Mouse (Mus musculus) kidney, embryonic 14.5 days (tissue): ENCODE results near the gene Abcc8. TPM values are rescaled to one million over a fixed set of nuclear protein-coding genes. Genes with fewer than 3 reads are reported as not detected.

Experiments used
- ATAC-seq: fragments of 200-750 bp; cut with Nextera tagmentation; 2 replicates; pipeline ENCODE4 v1.8.0; 2017; ENCODE audit warnings: moderate number of reproducible peaks, mild to moderate bottlenecking, moderate TSS enrichment, moderate library complexity; ENCODE audit not compliant: low FRiP score, low TSS enrichment
- H3K27ac ChIP-seq: fragments of 300-500 bp; sonication (generic); 2 replicates; pipeline ENCODE4 v1.5.1; 2014; ENCODE audit warnings: low read depth, mild to moderate bottlenecking, low read length, moderate library complexity, mixed read lengths
- H3K27me3 ChIP-seq: fragments of 300-500 bp; sonication (generic); 2 replicates; pipeline ENCODE4 v1.6.1; 2014; ENCODE audit warnings: mild to moderate bottlenecking, low read length; ENCODE audit not compliant: control insufficient read depth, insufficient read depth
- H3K36me3 ChIP-seq: fragments of 300-500 bp; sonication (generic); 2 replicates; pipeline ENCODE4 v1.6.1; 2014; ENCODE audit warnings: low read length, mixed read lengths; ENCODE audit not compliant: control insufficient read depth, insufficient read depth
- H3K4me1 ChIP-seq: fragments of 300-500 bp; sonication (generic); 2 replicates; pipeline ENCODE4 v1.6.1; 2014; ENCODE audit warnings: low read length, mixed read lengths; ENCODE audit not compliant: control insufficient read depth, insufficient read depth
- H3K4me2 ChIP-seq: fragments of 300-500 bp; sonication (generic); replicated peaks from 2 replicates; pipeline ENCODE4 v1.6.1; 2014; ENCODE audit warnings: low read depth, mild to moderate bottlenecking, low read length
- H3K4me3 ChIP-seq: fragments of 300-500 bp; sonication (generic); 2 replicates; pipeline ENCODE4 v1.5.1; 2014; ENCODE audit warnings: mild to moderate bottlenecking, low read length
- H3K9ac ChIP-seq: fragments of 300-500 bp; sonication (generic); 2 replicates; pipeline ENCODE4 v1.6.1; 2014; ENCODE audit warnings: low read depth, mild to moderate bottlenecking, low read length, moderate library complexity
- H3K9me3 ChIP-seq: fragments of 300-500 bp; sonication (generic); 2 replicates; pipeline ENCODE4 v1.6.1; 2016; ENCODE audit warnings: low read length; ENCODE audit not compliant: control insufficient read depth
- WGBS: fragments of 180-500 bp; shearing (Covaris S2); extraction: QIAGEN DNeasy Blood & Tissue Kit; methylation state at CpG from one replicate; pipeline ENCODE4 v1.1.7; 2014; 5-methylcytosine and 5-hydroxymethylcytosine counted together
- polyA plus RNA-seq: library from polyadenylated mRNA; unstranded; fragments of >200 nt; fragmentation: Nextera tagmentation; extraction: Ambion mirVana; gene quantifications from 2 replicates; pipeline ENCODE4 v1.2.1, GENCODE M21; 2014

The Abcc8 gene
- polyA plus RNA-seq, 1 experiment from 2014 or later: 1.5 TPM

GRCm38 (mm10) chr7:46165876-46166275, 14.0 kb downstream of the Abcc8 start:
- Histone ChIP-seq H3K9ac (no peak overlapping the region), H3K4me1 (no peaks in the 10 kb centered on the region), H3K4me2 (no peak overlapping the region), H3K9me3 (no peaks in the 10 kb centered on the region), H3K27me3 (no peaks in the 10 kb centered on the region), H3K4me3 (no peak overlapping the region), H3K27ac (no peak overlapping the region), H3K36me3 (no peaks in the 10 kb centered on the region)
- no peak for ATAC-seq
- WGBS: 97% methylated on average over 11 of the region's 11 CpGs

DNA sequence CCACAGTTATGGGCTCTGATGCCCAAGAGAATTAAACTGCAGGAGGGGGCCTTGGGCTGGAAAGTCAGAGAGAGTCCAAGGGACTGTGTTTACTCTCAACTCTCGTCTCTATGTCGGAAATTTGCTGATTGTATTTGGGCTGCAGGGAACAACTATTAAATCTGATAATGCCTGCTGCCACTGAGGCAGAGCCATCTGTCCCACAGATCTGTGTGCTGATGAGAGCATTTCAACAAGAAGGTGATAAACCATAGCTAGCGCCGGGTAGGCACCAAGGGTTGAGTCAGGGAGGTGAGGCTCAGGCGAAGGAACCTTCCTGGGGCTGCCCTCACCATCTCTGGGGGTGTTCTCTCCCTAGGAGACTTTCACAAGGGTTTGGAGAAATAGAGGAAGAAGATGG, 17.1 kb downstream of the Abcc8 start:
- H3K4me1 ChIP-seq: no peaks in the 10 kb centered on the region
- no peaks in the 10 kb centered on the region for H3K9me3 ChIP-seq
- no peak for ATAC-seq
- no peak overlapping the region for H3K9ac ChIP-seq
- WGBS: 76% methylated on average over 5 of the region's 5 CpGs
- H3K4me3 ChIP-seq: no peak overlapping the region
- H3K27me3 ChIP-seq: no peaks in the 10 kb centered on the region
- no peak overlapping the region for H3K27ac ChIP-seq
- no peaks in the 10 kb centered on the region for H3K36me3 ChIP-seq
- no peak overlapping the region for H3K4me2 ChIP-seq

- Histone ChIP-seq H3K9me3 (no peaks in the 10 kb centered on the region), H3K27me3 (no peaks in the 10 kb centered on the region), H3K27ac (no peak overlapping the region), H3K4me1 (no peaks in the 10 kb centered on the region), H3K4me3 (no peak overlapping the region), H3K4me2 (no peak overlapping the region), H3K36me3 (no peaks in the 10 kb centered on the region), H3K9ac (no peak overlapping the region)
- 74% methylated on average over 11 of the region's 11 CpGs for WGBS
- ATAC-seq: no peak
Observed at GRCm38 (mm10) chr7:46162132-46162727, 17.6 kb downstream of the Abcc8 start.

DNA sequence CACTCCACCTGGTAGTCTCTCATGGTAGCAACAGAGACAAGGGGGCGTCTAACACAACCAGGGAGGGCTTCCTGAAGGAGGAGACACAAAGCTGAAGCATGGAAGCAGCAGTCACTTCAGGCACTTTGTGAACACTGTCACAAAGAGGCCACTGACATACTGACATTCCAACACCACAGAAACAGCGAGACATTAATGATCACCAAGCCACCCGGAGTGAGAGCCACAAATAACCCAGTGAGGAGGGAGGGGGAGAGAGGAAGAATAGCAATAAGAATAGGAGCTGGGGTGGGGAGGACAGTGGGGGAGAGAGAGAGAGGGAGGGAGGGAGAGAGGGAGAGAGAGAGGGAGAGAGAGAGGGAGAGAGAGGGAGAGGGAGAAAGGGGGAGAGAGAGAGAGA, 18.2 kb downstream of the Abcc8 start:
- H3K36me3 ChIP-seq: no peaks in the 10 kb centered on the region
- H3K9me3 ChIP-seq: no peaks in the 10 kb centered on the region
- no peak for ATAC-seq
- no peak overlapping the region for H3K4me2 ChIP-seq
- H3K9ac ChIP-seq: no peak overlapping the region
- no peaks in the 10 kb centered on the region for H3K4me1 ChIP-seq
- no peak overlapping the region for H3K4me3 ChIP-seq
- 37% methylated on average over 3 of the region's 3 CpGs for WGBS
- H3K27ac ChIP-seq: no peak overlapping the region
- H3K27me3 ChIP-seq: no peaks in the 10 kb centered on the region

- Histone ChIP-seq H3K27me3 (no peaks in the 10 kb centered on the region; the same call in 1 of the 2 replicates), H3K9me3 (no peaks in the 10 kb centered on the region), H3K4me3 (no peak overlapping the region), H3K27ac (no peak overlapping the region), H3K4me1 (0 out of 2 replicates have a peak, but pooled peaks cover 7% of the 10 kb centered on the region), H3K4me2 (no peak overlapping the region), H3K9ac (no peak overlapping the region), H3K36me3 (no peaks in the 10 kb centered on the region)
- no peak for ATAC-seq
- WGBS: 65% methylated on average over 7 of the region's 7 CpGs
Observed at GRCm38 (mm10) chr7:46157746-46158145, 22.1 kb downstream of the Abcc8 start.

DNA sequence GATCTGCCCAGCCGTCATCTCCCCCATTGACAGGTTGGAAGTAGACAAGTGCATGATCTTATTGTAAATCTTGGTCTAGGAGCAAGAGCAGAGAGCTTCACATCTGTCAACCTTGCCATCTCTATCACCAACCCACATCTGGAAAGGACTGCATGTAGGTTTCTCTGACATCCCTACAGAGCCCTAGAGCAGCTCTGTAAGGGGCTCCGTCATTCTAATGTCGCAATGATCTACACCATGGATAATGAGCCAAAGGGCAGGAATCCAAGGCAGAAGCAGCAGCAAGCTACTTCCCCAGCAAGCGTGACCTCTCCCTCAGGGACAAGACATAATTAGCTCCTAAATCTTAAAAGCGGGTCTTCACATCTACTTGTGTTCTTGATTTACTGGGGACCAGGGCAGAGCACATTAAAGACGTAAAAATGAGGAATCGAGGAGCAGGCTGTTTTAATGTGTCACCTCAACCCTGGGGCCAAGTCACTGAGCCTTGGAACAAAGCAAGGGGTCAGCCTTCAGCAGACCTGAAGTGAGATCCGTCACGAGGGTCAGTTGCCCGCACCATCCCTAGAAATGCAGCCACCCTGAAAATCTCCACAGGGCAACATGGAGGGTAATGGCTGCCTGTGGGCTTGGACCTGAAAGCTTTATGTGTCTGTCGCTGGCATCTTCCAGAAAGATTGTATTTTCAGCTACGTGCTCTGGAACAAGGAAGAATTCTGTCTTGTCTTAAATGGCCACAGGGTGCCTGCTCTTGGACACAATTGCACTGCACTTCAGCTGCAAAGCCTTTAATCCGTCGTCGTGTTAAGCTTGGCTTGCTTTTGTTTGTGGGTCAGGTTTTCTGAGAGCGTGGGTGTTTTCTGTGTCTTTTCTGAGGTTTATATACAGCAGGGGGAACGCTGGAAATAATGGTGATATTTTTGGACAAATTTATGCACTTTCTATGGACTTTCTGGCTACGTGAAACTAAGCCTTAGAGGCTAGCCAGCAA, 25.0 kb downstream of the Abcc8 start:
- peak; percentile 56 for ATAC-seq
- Histone ChIP-seq H3K4me1 (0 out of 2 replicates have a peak, but pooled peaks cover 7% of the 10 kb centered on the region), H3K36me3 (no peaks in the 10 kb centered on the region), H3K9me3 (no peaks in the 10 kb centered on the region), H3K27ac (no peak overlapping the region), H3K4me3 (no peak overlapping the region), H3K4me2 (no peak overlapping the region), H3K27me3 (peaks cover 4% of the 10 kb centered on the region; the same call in 1 of the 2 replicates), H3K9ac (no peak overlapping the region)
- 13% methylated on average over 18 of the region's 18 CpGs for WGBS

DNA sequence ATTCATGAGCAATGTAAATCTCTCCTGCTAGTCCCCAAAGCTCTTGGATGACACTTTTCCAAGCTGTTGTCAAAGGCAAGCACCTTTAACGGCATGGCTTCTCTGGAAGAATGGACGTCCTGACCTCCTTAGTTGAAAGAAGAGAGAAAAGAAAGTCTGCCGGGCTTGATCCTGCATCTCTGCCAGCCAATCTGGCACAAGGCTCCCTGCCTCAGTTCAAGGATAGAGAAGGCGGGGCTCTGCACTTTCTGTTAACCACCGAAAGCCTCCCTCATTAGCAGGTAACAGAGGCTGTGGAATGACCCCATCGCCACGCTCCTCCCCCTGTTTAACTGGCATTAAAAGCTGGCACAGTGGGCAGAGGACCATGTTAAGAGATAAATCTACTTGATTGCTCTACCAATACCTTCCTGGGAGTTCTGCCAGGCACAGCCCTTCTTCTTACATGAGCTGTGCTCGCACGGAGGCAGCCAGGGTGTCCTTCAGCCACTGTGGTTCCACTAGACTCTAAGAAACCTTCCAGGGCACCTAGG, 26.9 kb downstream of the Abcc8 start:
- WGBS: 74% methylated on average over 9 of the region's 9 CpGs
- ATAC-seq: no peak
- no peaks in the 10 kb centered on the region for H3K9me3 ChIP-seq
- H3K27ac ChIP-seq: no peak overlapping the region
- H3K4me1 ChIP-seq: 0 out of 2 replicates have a peak, but pooled peaks cover 7% of the 10 kb centered on the region
- peaks cover 4% of the 10 kb centered on the region; the same call in 1 of the 2 replicates for H3K27me3 ChIP-seq
- no peak overlapping the region for H3K4me3 ChIP-seq
- no peak overlapping the region for H3K9ac ChIP-seq
- no peaks in the 10 kb centered on the region for H3K36me3 ChIP-seq
- no peak overlapping the region for H3K4me2 ChIP-seq

GRCm38 (mm10) chr7:46147417-46147816, 32.4 kb downstream of the Abcc8 start:
- Histone ChIP-seq H3K27me3 (0 out of 2 replicates have a peak, but pooled peaks cover 4% of the 10 kb centered on the region), H3K4me3 (no peak overlapping the region), H3K27ac (no peak overlapping the region), H3K4me1 (no peaks in the 10 kb centered on the region), H3K36me3 (no peaks in the 10 kb centered on the region), H3K4me2 (no peak overlapping the region), H3K9ac (no peak overlapping the region), H3K9me3 (no peaks in the 10 kb centered on the region)
- 88% methylated on average over 7 of the region's 7 CpGs for WGBS
- ATAC-seq: no peak
